Mouse (Mus musculus): Measurements from ENCODE around the gene Mark2.

GRCm38 (mm10) chr19:7266421-7266831 lies 75.2 kb downstream of the Mark2 start:
- TF ChIP-seq POLR2A (IDR thresholded peaks at IDR 0.05; ENCODE audit: insufficient read depth, low read length) (no peak), CTCF (IDR thresholded peaks at IDR 0.05; ENCODE audit: low read depth, low read length) (no peak)
